Mouse (Mus musculus): ENCODE results near the gene Pde11a. TPM values are rescaled to one million over a fixed set of nuclear protein-coding genes. Genes with fewer than 3 reads are reported as not detected.

Gene Pde11a
- total RNA-seq, 2 experiments from 2014 or later = 0.15 TPM; not detected in 1

- DNase-seq = no peak
- intact Hi-C loops (cut with DNase I) = no loop called here
Measured at GRCm38 (mm10) chr2:76216146-76216545, 122.4 kb downstream of the Pde11a start.

- intact Hi-C loops (cut with DNase I) = no loop called here
- no peak for DNase-seq
Measured at GRCm38 (mm10) chr2:76215219-76215618, 123.4 kb downstream of the Pde11a start.

GRCm38 (mm10) chr2:76185126-76185525 lies 153.4 kb downstream of the Pde11a start:
- DNase-seq = no peak
- intact Hi-C loops (cut with DNase I) = no loop called here

GRCm38 (mm10) chr2:76162822-76163221 lies 175.8 kb downstream of the Pde11a start:
- no peak for DNase-seq
- intact Hi-C loops (cut with DNase I) = no loop called here

- DNase-seq = no peak
- intact Hi-C loops (cut with DNase I) = no loop called here
Measured at GRCm38 (mm10) chr2:76158973-76159372, 179.6 kb downstream of the Pde11a start.

- intact Hi-C loops (cut with DNase I) = no loop called here
- DNase-seq = no peak
Measured at GRCm38 (mm10) chr2:76141136-76141535, 197.4 kb downstream of the Pde11a start.

GRCm38 (mm10) chr2:76132983-76133382 lies 205.6 kb downstream of the Pde11a start:
- DNase-seq = no peak
- intact Hi-C loops (cut with DNase I) = no loop called here

GRCm38 (mm10) chr2:76129933-76130627 lies 208.5 kb downstream of the Pde11a start:
- intact Hi-C loops (cut with DNase I) = no loop called here
- no peak for DNase-seq

GRCm38 (mm10) chr2:76129058-76129437 lies 209.5 kb downstream of the Pde11a start:
- intact Hi-C loops (cut with DNase I) = no loop called here
- no peak for DNase-seq

GRCm38 (mm10) chr2:76128105-76129057 lies 210.2 kb downstream of the Pde11a start:
- DNase-seq = no peak
- intact Hi-C loops (cut with DNase I) = no loop called here

GRCm38 (mm10) chr2:76126651-76127050 lies 211.9 kb downstream of the Pde11a start:
- no peak for DNase-seq
- intact Hi-C loops (cut with DNase I) = no loop called here

- intact Hi-C loops (cut with DNase I) = no loop called here
- no peak for DNase-seq
Measured at GRCm38 (mm10) chr2:76124821-76125220, 213.8 kb downstream of the Pde11a start.

GRCm38 (mm10) chr2:76122167-76122566 lies 216.4 kb downstream of the Pde11a start:
- no peak for DNase-seq
- intact Hi-C loops (cut with DNase I) = no loop called here

GRCm38 (mm10) chr2:76119848-76120247 lies 218.7 kb downstream of the Pde11a start:
- no peak for DNase-seq
- intact Hi-C loops (cut with DNase I) = no loop called here

- DNase-seq = no peak
Measured at GRCm38 (mm10) chr2:76118491-76118890, 220.1 kb downstream of the Pde11a start.

GRCm38 (mm10) chr2:76117219-76117618 lies 221.4 kb downstream of the Pde11a start:
- intact Hi-C loops (cut with DNase I) = no loop called here
- DNase-seq = no peak

More at GRCm38 (mm10) chr2:76118491-76118890, 220.1 kb downstream of the Pde11a start:
- intact Hi-C loops (cut with DNase I) = no loop called here

- intact Hi-C loops (cut with DNase I) = no loop called here
- DNase-seq = peak in 1 of 2 experiments; percentile 11
Measured at GRCm38 (mm10) chr2:76115696-76116095, 222.9 kb downstream of the Pde11a start.

- intact Hi-C loops (cut with DNase I) = no loop called here
- DNase-seq = no peak
Measured at GRCm38 (mm10) chr2:76114734-76115133, 223.8 kb downstream of the Pde11a start.

- intact Hi-C loops (cut with DNase I) = no loop called here
- DNase-seq = no peak
Measured at GRCm38 (mm10) chr2:76109653-76110052, 228.9 kb downstream of the Pde11a start.

- intact Hi-C loops (cut with DNase I) = no loop called here
Measured at GRCm38 (mm10) chr2:76101889-76102602, 236.5 kb downstream of the Pde11a start.

GRCm38 (mm10) chr2:76100597-76100996 lies 238.0 kb downstream of the Pde11a start:
- intact Hi-C loops (cut with DNase I) = no loop called here
- DNase-seq = no peak

More at GRCm38 (mm10) chr2:76101889-76102602, 236.5 kb downstream of the Pde11a start:
- no peak for DNase-seq

Measured in gastrocnemius, postnatal 36 days (tissue).